Mouse (Mus musculus): ENCODE results near the gene Prkar2a.
A peak's percentile ranks its signal among the peaks of the same experiment; 100 is the strongest.

The Prkar2a gene

DNA sequence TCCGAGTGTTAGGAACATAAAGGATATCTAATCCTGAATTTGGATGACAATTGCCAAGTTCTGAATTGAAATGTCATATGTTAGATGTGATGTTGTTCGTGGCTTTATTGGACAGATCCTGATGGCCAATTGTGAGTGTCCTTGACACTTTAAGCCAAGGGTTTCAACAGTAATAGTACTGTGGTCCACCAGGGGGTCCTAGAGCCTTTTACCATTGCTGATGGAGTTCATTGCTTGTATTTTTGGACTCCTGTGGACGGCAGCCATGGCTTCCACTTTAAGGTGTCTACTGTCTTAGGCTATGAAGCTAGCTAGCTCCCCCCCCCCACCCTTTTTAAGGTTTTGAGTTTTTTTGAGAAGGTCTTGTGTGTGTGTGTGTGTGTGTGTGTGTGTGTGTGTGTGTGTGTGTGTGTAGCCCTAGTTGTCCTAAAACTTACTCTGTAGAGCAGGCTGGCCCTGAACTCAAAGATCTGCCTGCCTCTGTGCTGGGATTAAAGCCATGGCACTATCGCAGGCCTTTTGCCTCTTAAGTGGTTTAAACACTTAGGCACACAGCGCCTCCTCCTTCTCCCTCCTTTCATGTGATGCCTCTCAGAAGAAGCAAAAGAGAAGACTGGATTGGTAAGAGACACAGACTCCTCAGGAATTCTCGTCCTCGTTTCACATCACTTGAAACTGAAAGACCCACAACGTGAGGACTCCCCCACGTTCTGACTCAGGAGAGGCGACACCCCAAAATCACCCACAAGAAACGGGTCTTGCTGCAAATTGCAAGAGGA, 63.2 kb downstream of the Prkar2a start:
- no peak for DNase-seq (ENCODE audit: low read depth)

- no peak for DNase-seq (ENCODE audit: low read depth)
These were observed 64.2 kb downstream of the Prkar2a start for GRCm38 (mm10) chr9:108753326-108753725.

- DNase-seq (ENCODE audit: low read depth), result no peak
These were observed 64.9 kb downstream of the Prkar2a start for GRCm38 (mm10) chr9:108753976-108754375.

DNA sequence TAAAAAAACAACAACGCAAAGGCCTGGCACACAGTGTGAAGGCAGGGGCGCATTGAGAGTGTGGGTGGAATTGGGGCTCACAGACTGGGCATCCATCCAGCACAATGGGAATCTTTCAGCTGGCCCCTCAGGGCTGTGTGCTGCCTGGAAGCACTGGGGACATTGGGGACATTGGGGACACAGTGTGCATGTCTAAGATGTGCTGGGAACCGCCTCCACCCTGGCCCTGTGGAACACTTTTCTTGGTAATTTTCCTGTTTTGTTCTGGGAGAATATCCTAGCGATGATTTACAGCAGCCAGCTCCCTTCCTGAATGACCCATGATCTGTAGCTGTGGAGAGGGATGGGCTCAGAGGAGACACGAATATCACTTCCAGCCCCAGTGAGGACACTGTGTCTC, 65.3 kb downstream of the Prkar2a start:
- no peak for DNase-seq (ENCODE audit: low read depth)

DNA sequence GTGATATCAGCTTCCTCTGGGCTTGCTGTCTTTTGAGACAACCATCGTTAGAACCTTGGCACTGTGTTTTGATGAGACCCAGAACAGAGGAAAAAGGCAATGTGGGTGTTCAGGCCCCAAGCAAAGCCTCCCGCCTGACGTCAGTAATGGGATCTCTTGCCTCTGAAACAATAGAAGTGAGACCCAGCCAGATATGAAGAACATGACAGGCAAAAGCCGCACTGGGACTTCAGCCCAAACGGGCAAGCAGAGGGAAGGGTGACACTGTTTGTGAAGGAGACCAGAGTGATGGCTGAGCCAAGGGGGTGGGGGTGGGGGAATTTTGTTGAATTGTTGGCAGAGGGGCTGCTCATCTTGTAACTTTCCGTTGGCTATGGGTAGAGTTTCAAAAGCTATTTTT, 68.3 kb downstream of the Prkar2a start:
- DNase-seq (ENCODE audit: low read depth), result no peak

- DNase-seq (ENCODE audit: low read depth), result no peak
These were observed 70.0 kb downstream of the Prkar2a start for GRCm38 (mm10) chr9:108759121-108759520.

DNA sequence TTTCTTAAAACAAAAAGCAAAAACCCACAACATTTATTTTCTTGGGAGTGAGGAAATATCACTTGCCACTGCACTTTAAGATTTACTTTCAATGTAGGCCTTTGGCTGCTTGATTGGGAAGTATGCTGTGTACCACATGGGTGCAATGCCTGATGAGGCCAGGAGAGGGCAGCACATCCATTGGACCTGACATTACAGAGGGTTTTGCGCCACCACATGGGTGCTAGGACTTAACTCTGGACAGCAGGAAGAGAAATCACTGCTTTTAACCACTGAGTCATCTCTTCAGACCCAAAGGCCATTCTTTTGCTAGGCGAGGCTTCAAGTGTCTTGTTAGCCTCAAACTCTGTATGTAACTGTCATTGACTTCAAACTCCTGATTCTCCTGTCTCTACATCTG, 70.7 kb downstream of the Prkar2a start:
- peak; percentile 48 for DNase-seq (ENCODE audit: low read depth)

- no peak for DNase-seq (ENCODE audit: low read depth)
These were observed 72.4 kb downstream of the Prkar2a start for GRCm38 (mm10) chr9:108761561-108761960.

DNA sequence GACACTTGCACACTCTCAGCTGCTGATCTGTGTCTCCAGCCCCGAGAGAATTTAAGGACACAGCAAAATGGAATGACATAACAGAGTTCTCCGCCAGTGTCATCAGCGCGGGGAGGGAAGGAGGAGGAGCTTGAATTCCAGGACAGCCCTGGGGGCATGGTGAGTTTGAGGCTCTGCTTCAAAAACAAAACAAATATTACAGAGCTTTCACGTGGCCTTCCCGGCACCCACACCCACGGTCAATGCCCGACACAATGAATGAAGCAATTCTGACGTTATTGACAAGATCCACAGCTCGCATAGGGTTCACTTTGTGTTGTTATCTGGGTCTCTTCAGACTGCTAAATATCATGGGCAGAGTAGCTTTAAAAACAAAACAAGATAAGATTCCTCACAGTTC, 75.9 kb downstream of the Prkar2a start:
- DNase-seq (ENCODE audit: low read depth), result no peak

- DNase-seq (ENCODE audit: low read depth), result no peak
These were observed 87.5 kb downstream of the Prkar2a start for GRCm38 (mm10) chr9:108776614-108777013.

DNA sequence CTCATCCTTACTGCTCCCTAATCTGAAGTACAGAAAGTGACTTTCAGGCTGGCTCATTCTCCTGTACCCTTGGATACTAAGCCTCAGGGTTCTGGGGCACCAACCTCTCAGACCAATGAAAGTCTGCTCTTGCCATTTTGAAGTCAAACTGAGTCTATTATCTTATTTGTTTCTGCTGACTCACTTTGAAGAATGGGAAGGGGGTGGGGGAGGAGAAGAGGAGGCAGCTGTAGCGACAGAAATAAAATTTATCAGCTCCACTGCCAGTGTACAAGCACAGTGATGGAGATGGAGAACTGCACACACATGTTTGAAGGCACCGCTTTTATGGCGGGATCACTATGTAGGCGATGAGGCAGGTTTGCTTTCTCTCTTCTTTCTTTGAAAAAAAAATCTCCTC, 88.2 kb downstream of the Prkar2a start:
- DNase-seq (ENCODE audit: low read depth), result no peak

DNA sequence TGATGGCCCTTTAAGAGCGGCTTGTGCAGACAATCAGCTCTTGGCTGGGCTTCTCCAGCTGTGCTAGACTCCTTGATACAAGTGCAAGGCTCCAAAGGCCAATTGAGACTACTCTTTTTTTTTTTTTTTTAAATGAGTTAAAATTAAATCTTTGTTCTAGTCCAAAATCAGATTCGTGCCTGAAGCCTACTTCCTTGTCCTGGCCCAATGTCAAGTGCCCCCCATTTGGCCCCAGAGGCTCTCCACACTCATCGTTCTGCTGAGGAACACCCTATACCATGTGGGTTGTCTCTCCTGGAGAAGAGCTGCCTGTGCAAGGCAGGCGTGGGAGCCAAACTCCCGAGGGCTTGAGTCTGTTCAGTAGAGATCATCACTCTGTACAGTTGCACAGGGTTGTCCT, 91.8 kb downstream of the Prkar2a start:
- no peak for DNase-seq (ENCODE audit: low read depth)

DNA sequence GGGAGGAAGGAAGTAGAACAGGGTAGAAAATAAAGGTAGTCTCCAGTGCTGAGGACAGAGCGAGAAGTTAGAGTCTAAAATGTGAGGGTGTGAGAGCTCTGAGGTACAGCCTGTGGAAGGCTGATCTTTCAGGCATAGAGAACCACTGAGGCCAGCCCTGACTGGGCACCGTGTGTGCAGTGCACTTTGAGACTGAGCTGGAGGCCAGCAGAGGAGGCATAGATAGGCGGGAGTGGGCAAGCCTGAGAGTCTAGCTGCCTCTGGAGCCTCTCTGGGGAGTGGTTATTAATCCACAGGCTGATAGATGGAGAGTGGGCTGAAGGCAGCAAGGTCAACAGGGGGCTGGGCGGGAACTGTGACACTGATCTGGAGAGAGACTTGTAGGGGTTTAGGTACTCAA, 92.8 kb downstream of the Prkar2a start:
- DNase-seq (ENCODE audit: low read depth), result no peak

GRCm38 (mm10) chr9:108782836-108783547, 93.9 kb downstream of the Prkar2a start:
- DNase-seq (ENCODE audit: low read depth), result no peak

GRCm38 (mm10) chr9:108783548-108784463, 94.7 kb downstream of the Prkar2a start, which contains the start of gene Ip6k2:
Gene Ip6k2, plus strand, starts transcription at chr9:108783796.
- peak; percentile 89 for DNase-seq (ENCODE audit: low read depth)

- DNase-seq (ENCODE audit: low read depth), result no peak
These were observed 96.3 kb downstream of the Prkar2a start for GRCm38 (mm10) chr9:108785416-108785815.

DNA sequence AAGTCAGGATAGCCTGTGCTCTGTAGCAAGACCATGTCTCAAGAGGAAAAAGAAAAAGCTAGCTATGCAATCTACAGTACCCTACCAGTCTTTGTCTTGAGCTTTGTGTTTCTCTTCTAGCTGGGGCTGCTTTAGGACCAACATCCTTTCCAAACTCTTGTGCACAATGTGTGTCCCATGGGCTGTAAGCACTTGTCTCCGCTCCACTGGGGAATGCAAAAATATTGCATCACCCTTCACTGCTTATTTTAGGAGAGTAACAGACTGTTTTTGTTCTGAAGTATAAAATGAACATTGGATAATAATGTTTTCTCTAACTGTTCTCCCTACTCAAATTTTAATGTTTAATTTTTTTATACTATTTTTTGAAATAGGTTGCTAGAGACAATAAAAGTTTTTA, 97.4 kb downstream of the Prkar2a start:
- DNase-seq (ENCODE audit: low read depth), result no peak

DNA sequence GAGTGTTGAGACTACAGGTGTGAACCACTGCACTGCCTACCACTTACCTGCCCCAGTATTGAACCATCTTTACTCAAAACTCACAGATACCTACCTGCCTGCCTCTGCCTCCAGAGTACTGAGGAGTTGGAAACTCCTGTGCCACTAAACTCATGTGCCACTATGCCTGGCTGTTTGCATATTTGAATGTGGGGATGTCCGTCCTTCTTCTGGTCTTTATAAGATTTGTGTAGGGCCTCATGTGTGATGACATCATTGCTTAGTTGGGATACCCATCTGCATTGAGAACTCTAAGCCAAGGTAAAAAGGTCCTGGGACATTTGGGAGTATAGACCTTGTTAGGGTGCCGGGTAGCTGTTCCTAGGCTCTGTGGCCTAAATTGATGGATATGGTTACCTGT, 98.0 kb downstream of the Prkar2a start:
- no peak for DNase-seq (ENCODE audit: low read depth)

- no peak for DNase-seq (ENCODE audit: low read depth)
These were observed 99.6 kb downstream of the Prkar2a start for GRCm38 (mm10) chr9:108788713-108789112.

DNA sequence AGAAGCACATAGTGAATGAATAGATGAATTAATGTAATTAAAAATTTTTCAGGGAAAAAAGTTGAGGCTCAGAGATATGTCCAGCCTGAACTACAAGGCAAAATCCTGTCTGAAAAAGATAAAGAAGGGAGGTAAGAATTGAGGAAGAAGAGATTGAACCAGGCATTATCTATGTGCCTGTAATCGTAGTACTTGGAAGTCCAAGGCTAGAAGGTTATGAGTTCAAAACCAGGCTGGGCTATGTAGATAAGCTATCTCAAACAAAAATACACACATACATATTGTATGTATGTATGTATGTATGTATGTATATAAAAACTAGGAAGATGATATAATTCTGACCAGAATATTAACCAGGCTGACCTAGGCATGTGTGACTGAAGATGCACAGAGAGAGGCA, 103.2 kb downstream of the Prkar2a start:
- DNase-seq (ENCODE audit: low read depth), result no peak

DNA sequence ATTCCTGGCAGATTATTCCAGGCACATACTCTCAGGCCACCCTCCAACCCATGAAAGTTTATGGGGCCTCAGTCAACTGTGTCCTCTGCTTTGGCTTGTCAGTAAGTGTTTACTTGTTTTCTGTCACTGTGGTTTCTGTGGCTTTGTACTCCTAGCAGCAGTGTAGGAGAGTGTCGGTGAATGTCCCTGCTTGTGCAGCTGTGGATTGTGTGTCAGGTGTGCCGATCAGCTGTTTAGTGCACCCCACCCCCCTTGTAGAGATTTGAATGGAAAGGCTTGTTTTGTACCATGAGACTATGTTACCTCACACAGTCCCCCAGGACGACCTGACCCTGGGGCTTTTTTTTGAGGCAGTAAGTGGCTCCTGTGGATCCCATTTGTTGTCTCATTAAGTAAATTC, 103.6 kb downstream of the Prkar2a start:
- DNase-seq (ENCODE audit: low read depth), result no peak

DNA sequence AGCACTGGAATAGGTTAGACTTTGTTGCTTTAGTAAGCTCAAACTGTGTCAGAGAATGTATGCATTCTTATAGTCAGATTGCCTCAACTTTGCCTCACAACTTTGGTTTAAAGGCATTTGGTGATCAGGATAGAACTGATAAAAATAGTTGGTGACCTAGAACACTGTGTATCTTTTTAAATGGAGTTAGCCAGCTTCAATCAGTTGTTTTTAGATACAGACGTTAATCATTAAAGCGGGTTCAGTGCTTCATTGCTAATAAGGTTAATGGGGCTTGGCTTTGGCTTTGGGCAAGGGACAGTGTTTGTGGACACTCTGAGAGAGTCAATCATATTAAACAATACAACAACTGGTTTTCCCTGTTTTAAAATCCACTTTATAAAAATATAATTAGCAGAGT, 106.2 kb downstream of the Prkar2a start:
- no peak for DNase-seq (ENCODE audit: low read depth)

DNA sequence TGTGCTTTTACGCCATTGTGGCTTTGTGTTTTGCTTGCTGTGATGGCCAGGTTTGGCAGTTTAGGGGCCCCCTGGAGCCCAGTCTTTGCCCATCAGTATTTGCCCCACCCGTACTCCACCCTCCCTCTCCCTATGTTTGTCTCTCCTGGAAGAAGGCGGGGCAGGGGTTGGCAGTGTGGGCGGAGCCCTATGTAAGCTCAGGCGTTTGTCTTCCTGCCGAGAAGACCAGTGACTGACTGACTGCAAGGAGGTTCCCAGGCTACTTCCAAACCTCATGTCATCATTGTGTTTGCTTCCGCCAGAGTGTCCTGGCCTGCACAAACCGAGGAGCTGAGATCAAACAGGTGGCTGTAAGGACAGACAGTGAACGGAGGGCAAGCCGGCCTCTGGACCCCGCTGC, 106.6 kb downstream of the Prkar2a start:
- DNase-seq (ENCODE audit: low read depth), result no peak

Data from c-Kit-positive CD71-negative TER-119-negative erythroid progenitor cells, embryonic 14.5 days (primary cell).